Mouse (Mus musculus): ENCODE results near the gene Plekha5.
"Not testable (repeated sequence)": the region's sequence is repeated elsewhere in the genome, so short reads cannot be mapped to it uniquely, and the experiment has no call there.

Gene Plekha5

GRCm38 (mm10) chr6:140490220-140490619 is 66.4 kb downstream of the Plekha5 start:
- in situ Hi-C loops (cut with MboI, MseI), result no loop called here

GRCm38 (mm10) chr6:140490921-140491537 is 67.2 kb downstream of the Plekha5 start:
- in situ Hi-C loops (cut with MboI, MseI), result no loop called here

GRCm38 (mm10) chr6:140492043-140492442 is 68.2 kb downstream of the Plekha5 start:
- in situ Hi-C loops (cut with MboI, MseI), result no loop called here

GRCm38 (mm10) chr6:140498074-140498473 is 74.2 kb downstream of the Plekha5 start:
- in situ Hi-C loops (cut with MboI, MseI), result no loop called here

- in situ Hi-C loops (cut with MboI, MseI), result no loop called here
Measured at GRCm38 (mm10) chr6:140498958-140499357, 75.1 kb downstream of the Plekha5 start.

- in situ Hi-C loops (cut with MboI, MseI), result not testable (repeated sequence)
Measured at GRCm38 (mm10) chr6:140500829-140501228, 77.0 kb downstream of the Plekha5 start.

GRCm38 (mm10) chr6:140501841-140502240 is 78.0 kb downstream of the Plekha5 start:
- in situ Hi-C loops (cut with MboI, MseI), result no loop called here

GRCm38 (mm10) chr6:140504796-140505195 is 80.9 kb downstream of the Plekha5 start:
- in situ Hi-C loops (cut with MboI, MseI), result no loop called here

- in situ Hi-C loops (cut with MboI, MseI), result no loop called here
Measured at GRCm38 (mm10) chr6:140507605-140508004, 83.8 kb downstream of the Plekha5 start.

- in situ Hi-C loops (cut with MboI, MseI), result no loop called here
Measured at GRCm38 (mm10) chr6:140508475-140509150, 84.8 kb downstream of the Plekha5 start.

GRCm38 (mm10) chr6:140509151-140509530 is 85.3 kb downstream of the Plekha5 start:
- in situ Hi-C loops (cut with MboI, MseI), result no loop called here

GRCm38 (mm10) chr6:140512016-140512415 is 88.2 kb downstream of the Plekha5 start:
- in situ Hi-C loops (cut with MboI, MseI), result no loop called here

- in situ Hi-C loops (cut with MboI, MseI), result no loop called here
Measured at GRCm38 (mm10) chr6:140512427-140512826, 88.6 kb downstream of the Plekha5 start.

GRCm38 (mm10) chr6:140514205-140515110 is 90.6 kb downstream of the Plekha5 start:
- in situ Hi-C loops (cut with MboI, MseI), result no loop called here

- in situ Hi-C loops (cut with MboI, MseI), result no loop called here
Measured at GRCm38 (mm10) chr6:140515550-140515949, 91.7 kb downstream of the Plekha5 start.

GRCm38 (mm10) chr6:140516202-140516601 is 92.3 kb downstream of the Plekha5 start:
- in situ Hi-C loops (cut with MboI, MseI), result no loop called here

GRCm38 (mm10) chr6:140517188-140517587 is 93.3 kb downstream of the Plekha5 start:
- in situ Hi-C loops (cut with MboI, MseI), result no loop called here

- in situ Hi-C loops (cut with MboI, MseI), result no loop called here
Measured at GRCm38 (mm10) chr6:140519019-140519418, 95.2 kb downstream of the Plekha5 start.

- in situ Hi-C loops (cut with MboI, MseI), result loop anchor here (10.0 kb wide), 1 partner anchor 1505 kb away; no protein-coding TSS in a partner anchor
Measured at GRCm38 (mm10) chr6:140519488-140520159, 95.8 kb downstream of the Plekha5 start.

- in situ Hi-C loops (cut with MboI, MseI), result loop anchor here (10.0 kb wide), 1 partner anchor 1504 kb away; no protein-coding TSS in a partner anchor
Measured at GRCm38 (mm10) chr6:140520961-140521360, 97.1 kb downstream of the Plekha5 start.

GRCm38 (mm10) chr6:140521832-140522231 is 98.0 kb downstream of the Plekha5 start:
- in situ Hi-C loops (cut with MboI, MseI), result loop anchor here (10.0 kb wide), 1 partner anchor 1503 kb away; no protein-coding TSS in a partner anchor

Measured in T-helper 2 cell (primary cell).